Mouse (Mus musculus) layer of hippocampus, adult 9-10 months (tissue): ENCODE data around the gene Ift46.
"Not testable (repeated sequence)": the region's sequence is repeated elsewhere in the genome, so short reads cannot be mapped to it uniquely, and the experiment has no call there.

ENCODE experiments used
- DNase-seq: peaks from one replicate; pipeline ENCODE4 v3.0.0; 2022; ENCODE audit warnings: low spot score

Gene Ift46

GRCm38 (mm10) chr9:44736301-44736700 lies 31.4 kb upstream of the Ift46 start:
- DNase-seq = no peak

GRCm38 (mm10) chr9:44737240-44737949 lies 30.3 kb upstream of the Ift46 start:
- DNase-seq = no peak

- no peak for DNase-seq
These were observed 27.0 kb upstream of the Ift46 start for GRCm38 (mm10) chr9:44740663-44741192.

GRCm38 (mm10) chr9:44745371-44745770 lies 22.3 kb upstream of the Ift46 start:
- DNase-seq = no peak

- DNase-seq = no peak
These were observed 21.0 kb upstream of the Ift46 start for GRCm38 (mm10) chr9:44746666-44747065.

- DNase-seq = no peak
These were observed 20.4 kb upstream of the Ift46 start for GRCm38 (mm10) chr9:44747341-44747740.

- DNase-seq = no peak
These were observed 19.2 kb upstream of the Ift46 start for GRCm38 (mm10) chr9:44748473-44748872.

- no peak for DNase-seq
These were observed 6.8 kb upstream of the Ift46 start for GRCm38 (mm10) chr9:44760873-44761272.

- not testable (repeated sequence) for DNase-seq
These were observed 304 bp downstream of the Ift46 start for GRCm38 (mm10) chr9:44768029-44768394.

GRCm38 (mm10) chr9:44771376-44771775 lies 3.7 kb downstream of the Ift46 start:
- DNase-seq = no peak

GRCm38 (mm10) chr9:44772392-44772749 lies 4.7 kb downstream of the Ift46 start:
- no peak for DNase-seq

GRCm38 (mm10) chr9:44772750-44773651 lies 5.3 kb downstream of the Ift46 start:
- peak; percentile 95 for DNase-seq

- DNase-seq = no peak
These were observed 25.1 kb downstream of the Ift46 start for GRCm38 (mm10) chr9:44792842-44793241.

GRCm38 (mm10) chr9:44798298-44798697 lies 30.6 kb downstream of the Ift46 start:
- DNase-seq = no peak

GRCm38 (mm10) chr9:44799102-44799957 lies 31.6 kb downstream of the Ift46 start, which contains the start of gene Tmem25:
Gene Tmem25, minus strand, starts transcription at chr9:44799307.
- peak; percentile 52 for DNase-seq

- no peak for DNase-seq
These were observed 32.2 kb downstream of the Ift46 start for GRCm38 (mm10) chr9:44799958-44800324.

GRCm38 (mm10) chr9:44801669-44802068 lies 34.0 kb downstream of the Ift46 start:
- DNase-seq = no peak

- no peak for DNase-seq
These were observed 35.2 kb downstream of the Ift46 start, which contains the start of gene Ttc36 for GRCm38 (mm10) chr9:44802808-44803450. Gene Ttc36, minus strand, starts transcription at chr9:44803072.

GRCm38 (mm10) chr9:44804678-44805077 lies 37.0 kb downstream of the Ift46 start:
- DNase-seq = no peak

- DNase-seq = no peak
These were observed 37.8 kb downstream of the Ift46 start for GRCm38 (mm10) chr9:44805536-44805935.

- no peak for DNase-seq
These were observed 39.4 kb downstream of the Ift46 start for GRCm38 (mm10) chr9:44807141-44807540.
